Mouse (Mus musculus) stomach, embryonic 14.5 days (tissue): ENCODE data around the gene Mga. TPM values are rescaled to one million over a fixed set of nuclear protein-coding genes. Genes with fewer than 3 reads are reported as not detected.

Experiments
- ATAC-seq: fragments of 200-750 bp; cut with Nextera tagmentation; 2 replicates; pipeline ENCODE4 v1.8.0; 2017; ENCODE audit warnings: low read depth, moderate TSS enrichment; ENCODE audit not compliant: insufficient number of reproducible peaks, insufficient read depth, low FRiP score
- H3K27ac ChIP-seq: fragments of 300-500 bp; sonication (generic); 2 replicates; pipeline ENCODE4 v1.5.1; 2014; ENCODE audit warnings: mild to moderate bottlenecking, low read length, moderate library complexity, mixed read lengths
- H3K27me3 ChIP-seq: fragments of 300-500 bp; sonication (generic); 2 replicates; pipeline ENCODE4 v1.6.1; 2014; ENCODE audit warnings: low read length, control low read depth, mixed read lengths; ENCODE audit not compliant: control insufficient read depth, insufficient read depth
- H3K36me3 ChIP-seq: fragments of 300-500 bp; sonication (generic); 2 replicates; pipeline ENCODE4 v1.6.1; 2014; ENCODE audit warnings: mild to moderate bottlenecking, control low read depth, low read length, moderate library complexity, mixed read lengths; ENCODE audit not compliant: control insufficient read depth, insufficient read depth
- H3K4me1 ChIP-seq: fragments of 300-500 bp; sonication (generic); 2 replicates; pipeline ENCODE4 v1.6.1; 2014; ENCODE audit warnings: low read length, control low read depth, mixed read lengths; ENCODE audit not compliant: control insufficient read depth, insufficient read depth
- H3K4me2 ChIP-seq: fragments of 300-500 bp; sonication (generic); replicated peaks from 2 replicates; pipeline ENCODE4 v1.6.1; 2014; ENCODE audit warnings: low read depth, low read length, control low read depth
- H3K4me3 ChIP-seq: fragments of 300-500 bp; sonication (generic); 2 replicates; pipeline ENCODE4 v1.5.1; 2014; ENCODE audit warnings: low read depth, low read length, control low read depth
- H3K9ac ChIP-seq: fragments of 300-500 bp; sonication (generic); replicated peaks from 2 replicates; pipeline ENCODE4 v1.6.1; 2014; ENCODE audit warnings: low read depth, mild to moderate bottlenecking, control low read depth, low read length, moderate library complexity, mixed read lengths
- H3K9me3 ChIP-seq: fragments of 300-500 bp; sonication (generic); 2 replicates; pipeline ENCODE4 v1.6.1; 2016; ENCODE audit warnings: low read depth, low read length, control low read depth; ENCODE audit not compliant: control insufficient read depth
- WGBS: fragments of 180-500 bp; shearing (Covaris S2); extraction: QIAGEN DNeasy Blood & Tissue Kit; methylation state at CpG from one replicate; pipeline ENCODE4 v1.1.7; 2014; 5-methylcytosine and 5-hydroxymethylcytosine counted together
- polyA plus RNA-seq: library from polyadenylated mRNA; unstranded; fragments of >200 nt; fragmentation: Nextera tagmentation; extraction: Ambion mirVana; gene quantifications from 2 replicates; pipeline ENCODE4 v1.2.1, GENCODE M21; 2014

Mga gene
- polyA plus RNA-seq, 1 experiment from 2014 or later = 54.7 TPM

- no peak for ATAC-seq
- WGBS = 88% methylated on average over 3 of the region's 3 CpGs
- no peaks in the 10 kb centered on the region for H3K36me3 ChIP-seq
Measured at GRCm38 (mm10) chr2:119887201-119887600, 9.8 kb upstream of the Mga start.

GRCm38 (mm10) chr2:119896553-119897089 is 407 bp upstream of the Mga start:
- no peaks in the 10 kb centered on the region for H3K9me3 ChIP-seq
- peak overlapping the region; percentile 59 for H3K4me3 ChIP-seq
- WGBS = 16% methylated on average over 19 of the region's 19 CpGs
- H3K27me3 ChIP-seq = no peaks in the 10 kb centered on the region
- peak overlapping the region; percentile 83 for H3K4me2 ChIP-seq
- H3K4me1 ChIP-seq = peaks cover 8% of the 10 kb centered on the region; the same call in 1 of the 2 replicates
- peak overlapping the region; percentile 94 for H3K27ac ChIP-seq
- peak; percentile 76; the same call in 1 of the 2 replicates for ATAC-seq
- H3K36me3 ChIP-seq = no peaks in the 10 kb centered on the region
- 0 out of 2 replicates have a peak overlapping the region, but pooled peaks have one; percentile 2 for H3K9ac ChIP-seq

More at GRCm38 (mm10) chr2:119887201-119887600, 9.8 kb upstream of the Mga start:
- H3K4me3 ChIP-seq = no peak overlapping the region
- no peaks in the 10 kb centered on the region for H3K27me3 ChIP-seq
- H3K9me3 ChIP-seq = no peaks in the 10 kb centered on the region
- no peak overlapping the region for H3K27ac ChIP-seq
- H3K4me1 ChIP-seq = no peaks in the 10 kb centered on the region
- H3K9ac ChIP-seq = no peak overlapping the region
- H3K4me2 ChIP-seq = no peak overlapping the region

GRCm38 (mm10) chr2:119898141-119898594 is 1.1 kb downstream of the Mga start:
- 7% methylated on average over 19 of the region's 19 CpGs for WGBS
- Histone ChIP-seq H3K4me2 (peak overlapping the region; percentile 83), H3K4me1 (peaks cover 8% of the 10 kb centered on the region; the same call in 1 of the 2 replicates), H3K9me3 (no peaks in the 10 kb centered on the region), H3K36me3 (peaks cover 8% of the 10 kb centered on the region), H3K27ac (peak overlapping the region; percentile 94; the same call in 1 of the 2 replicates), H3K4me3 (peak overlapping the region; percentile 59), H3K27me3 (no peaks in the 10 kb centered on the region), H3K9ac (peak overlapping the region; percentile 40; the same call in 1 of the 2 replicates)
- no peak for ATAC-seq

GRCm38 (mm10) chr2:119916007-119916406 is 19.0 kb downstream of the Mga start:
- Histone ChIP-seq H3K4me2 (no peak overlapping the region), H3K27ac (no peak overlapping the region), H3K36me3 (peaks cover 4% of the 10 kb centered on the region; the same call in 1 of the 2 replicates), H3K4me3 (no peak overlapping the region), H3K27me3 (no peaks in the 10 kb centered on the region), H3K9ac (no peak overlapping the region), H3K9me3 (no peaks in the 10 kb centered on the region), H3K4me1 (no peaks in the 10 kb centered on the region)
- ATAC-seq = no peak

- Histone ChIP-seq H3K27me3 (no peaks in the 10 kb centered on the region), H3K36me3 (peaks cover 18% of the 10 kb centered on the region), H3K4me1 (no peaks in the 10 kb centered on the region), H3K4me3 (no peak overlapping the region), H3K9me3 (no peaks in the 10 kb centered on the region), H3K27ac (no peak overlapping the region), H3K4me2 (no peak overlapping the region), H3K9ac (no peak overlapping the region)
- no peak for ATAC-seq
- WGBS = 53% methylated on average over 1 of the region's 1 CpGs
Measured at GRCm38 (mm10) chr2:119917631-119918369, 20.8 kb downstream of the Mga start.

GRCm38 (mm10) chr2:119970571-119970970 is 73.5 kb downstream of the Mga start:
- Histone ChIP-seq H3K9ac (no peak overlapping the region), H3K4me3 (no peak overlapping the region), H3K4me2 (no peak overlapping the region), H3K36me3 (no peaks in the 10 kb centered on the region; the same call in 1 of the 2 replicates), H3K27ac (no peak overlapping the region), H3K27me3 (no peaks in the 10 kb centered on the region), H3K4me1 (peaks cover 15% of the 10 kb centered on the region; the same call in 1 of the 2 replicates), H3K9me3 (no peaks in the 10 kb centered on the region)
- WGBS = 46% methylated on average over 9 of the region's 9 CpGs
- ATAC-seq = no peak

GRCm38 (mm10) chr2:119971316-119971715 is 74.3 kb downstream of the Mga start:
- peak overlapping the region; percentile 52; the same call in 1 of the 2 replicates for H3K27ac ChIP-seq
- H3K4me3 ChIP-seq = no peak overlapping the region
- peak overlapping the region; percentile 74 for H3K4me2 ChIP-seq
- peaks cover 15% of the 10 kb centered on the region; the same call in 1 of the 2 replicates for H3K4me1 ChIP-seq
- H3K27me3 ChIP-seq = no peaks in the 10 kb centered on the region
- no peak overlapping the region for H3K9ac ChIP-seq
- no peaks in the 10 kb centered on the region; the same call in 1 of the 2 replicates for H3K36me3 ChIP-seq
- 76% methylated on average over 3 of the region's 3 CpGs for WGBS
- ATAC-seq = no peak
- H3K9me3 ChIP-seq = no peaks in the 10 kb centered on the region

- Histone ChIP-seq H3K27me3 (no peaks in the 10 kb centered on the region), H3K4me1 (peaks cover 15% of the 10 kb centered on the region; the same call in 1 of the 2 replicates), H3K36me3 (no peaks in the 10 kb centered on the region; the same call in 1 of the 2 replicates), H3K27ac (peak overlapping the region; percentile 52; the same call in 1 of the 2 replicates), H3K9ac (peak overlapping the region; percentile 86), H3K4me2 (peak overlapping the region; percentile 74), H3K4me3 (peak overlapping the region; percentile 58), H3K9me3 (no peaks in the 10 kb centered on the region)
- WGBS = 2% methylated on average over 32 of the region's 32 CpGs
- peak; percentile 99 for ATAC-seq
Measured at GRCm38 (mm10) chr2:119971837-119972536, 75.0 kb downstream of the Mga start.
